Mouse (Mus musculus): ENCODE data around the gene Olfr316. TPM values are rescaled to one million over a fixed set of nuclear protein-coding genes. Genes with fewer than 3 reads are reported as not detected.

The Olfr316 gene
- total RNA-seq, 2 experiments from 2014 or later, result not detected

- DNase-seq (ENCODE audit: low spot score in 2 of 2), result no peak
These were observed 51.9 kb downstream of the Olfr316 start for GRCm38 (mm10) chr11:58804393-58804792.

Other genes with a start within 250 kb of the Olfr316 start
- 1 to 10 TPM; 1.1 to 1.4 TPM for gene Olfr330, start 217.9 kb upstream of the Olfr316 start, total RNA-seq (2021)
- gene Olfr329-ps, start 206.3 kb upstream of the Olfr316 start, total RNA-seq (2021), result 1 to 10 TPM in 1 of 2 experiments, under 1 TPM in 1; 0.45 to 1.0 TPM
- under 1 TPM; 0.28 to 0.45 TPM for gene Olfr328, start 197.1 kb upstream of the Olfr316 start, total RNA-seq (2021)
- not detected for gene Olfr224, start 182.2 kb upstream of the Olfr316 start, total RNA-seq (2021)
- gene Olfr325, start 175.0 kb upstream of the Olfr316 start, total RNA-seq (2021), result not detected
- gene Olfr324, start 157.6 kb upstream of the Olfr316 start, total RNA-seq (2021), result not detected
- gene 2210407C18Rik, start 136.7 kb upstream of the Olfr316 start, total RNA-seq (2021), result not detected
- gene Olfr323, start 122.2 kb upstream of the Olfr316 start, total RNA-seq (2021), result not detected
- gene Trim58, start 112.3 kb upstream of the Olfr316 start, total RNA-seq (2021), result 1 to 10 TPM in 1 of 2 experiments, under 1 TPM in 1; 0.90 to 1.8 TPM
- gene Olfr322, start 94.0 kb upstream of the Olfr316 start, total RNA-seq (2021), result not detected
- gene Olfr320, start 71.6 kb upstream of the Olfr316 start, total RNA-seq (2021), result not detected
- gene Olfr319, start 53.6 kb upstream of the Olfr316 start, total RNA-seq (2021), result not detected
- not detected for gene Olfr318, start 28.7 kb upstream of the Olfr316 start, total RNA-seq (2021)
- not detected for gene Olfr317, start 13.5 kb upstream of the Olfr316 start, total RNA-seq (2021)
- not detected for gene Olfr315, start 20.5 kb downstream of the Olfr316 start, total RNA-seq (2021)
- gene Olfr314, start 30.2 kb downstream of the Olfr316 start, total RNA-seq (2021), result not detected
- gene Fam183b, start 49.2 kb downstream of the Olfr316 start, total RNA-seq (2021), result 1 to 10 TPM; 4.8 to 6.0 TPM
- not detected for gene Olfr313, start 62.3 kb downstream of the Olfr316 start, total RNA-seq (2021)
- not detected for gene Olfr312, start 76.5 kb downstream of the Olfr316 start, total RNA-seq (2021)
- not detected for gene Olfr311, start 86.5 kb downstream of the Olfr316 start, total RNA-seq (2021)
- 10 to 100 TPM; 12.7 to 13.3 TPM for gene Gm12258, start 94.4 kb downstream of the Olfr316 start, total RNA-seq (2021)
- gene 2810021J22Rik, start 114.5 kb downstream of the Olfr316 start, total RNA-seq (2021), result 10 to 100 TPM; 10.8 to 12.0 TPM
- 1 to 10 TPM; 7.3 to 8.9 TPM for gene Zfp39, start 151.5 kb downstream of the Olfr316 start, total RNA-seq (2021)
- 1 to 10 TPM; 2.7 to 4.9 TPM for gene Btnl10, start 165.2 kb downstream of the Olfr316 start, total RNA-seq (2021)
- gene Rnf187, start 186.2 kb downstream of the Olfr316 start, total RNA-seq (2021), result 100 to 1,000 TPM; 171 to 181 TPM
- 10 to 100 TPM; 58.4 to 77.5 TPM for gene Hist3h2ba, start 196.2 kb downstream of the Olfr316 start, total RNA-seq (2021)
- 10 to 100 TPM; 47.6 to 64.4 TPM for gene Hist3h2a, start 202.0 kb downstream of the Olfr316 start, total RNA-seq (2021)
- under 1 TPM; 0.08 to 0.36 TPM for gene Trim17, start 202.0 kb downstream of the Olfr316 start, total RNA-seq (2021)
- gene Trim11, start 225.4 kb downstream of the Olfr316 start, total RNA-seq (2021), result 10 to 100 TPM; 34.1 to 34.8 TPM

All from adrenal gland, postnatal 4 days (tissue).